Comparison of ENCODE assay signal across 8 mouse cellular contexts in genomic region chr9:44492631-44493461, GRCm38 (mm10). TPM values are rescaled to one million over a fixed set of nuclear protein-coding genes. Genes with fewer than 3 reads are reported as not detected.
DNase-seq lines count a peak whose midpoint lies in the region; ATAC-seq lines count a peak whose summit lies in the region.
"Had no signal": no experiment of that assay in that cellular context is flagged by ENCODE, and none has a peak within 500 bp of the region (broad histone marks: within the 10 kb centered on the region; RNA-seq: fewer than 3 reads in every experiment).

No protein-coding gene starts in this region.

- H3K4me1 ChIP-seq in limb, embryonic 12.5 days (replicated peaks): peaks cover 99% of the 10 kb centered on the region
- H3K4me1 ChIP-seq in stomach, embryonic 16.5 days (ENCODE audit: control insufficient read depth, insufficient read depth, low read length): peaks cover 91% of the 10 kb centered on the region

- no peaks in the 10 kb centered on the region for H3K27me3 ChIP-seq in limb, embryonic 12.5 days
- H3K27me3 ChIP-seq in stomach, embryonic 16.5 days (ENCODE audit: control insufficient read depth, insufficient read depth, low read length): no peaks in the 10 kb centered on the region

- 67% methylated on average over 17 of the region's 17 CpGs for WGBS in limb, embryonic 12.5 days
- WGBS in stomach, embryonic 16.5 days: 67% methylated on average over 17 of the region's 17 CpGs

- peak overlapping the region; percentile 57 for H3K27ac ChIP-seq in limb, embryonic 12.5 days
- H3K27ac ChIP-seq in stomach, embryonic 16.5 days (ENCODE audit: low read length): 0 out of 2 replicates have a peak overlapping the region, but pooled peaks have one; percentile 23
- H3K27ac ChIP-seq: liver, embryonic 13.5 days had no signal

- H3K4me2 ChIP-seq in limb, embryonic 12.5 days: peak overlapping the region; percentile 4; the same call in 1 of the 2 replicates
- H3K4me2 ChIP-seq in stomach, embryonic 16.5 days (ENCODE audit: low read depth, low read length): no peak overlapping the region
- H3K4me2 ChIP-seq: liver, embryonic 13.5 days had no signal

- no peaks in the 10 kb centered on the region for H3K9me3 ChIP-seq in limb, embryonic 12.5 days
- no peaks in the 10 kb centered on the region for H3K9me3 ChIP-seq in stomach, embryonic 16.5 days (replicated peaks; ENCODE audit: control insufficient read depth, low read length)
- H3K9me3 ChIP-seq: liver, embryonic 13.5 days had no signal

- peaks cover 10% of the 10 kb centered on the region; the same call in 1 of the 2 replicates for H3K36me3 ChIP-seq in limb, embryonic 12.5 days
- H3K36me3 ChIP-seq in stomach, embryonic 16.5 days (ENCODE audit: control insufficient read depth, insufficient read depth, low read length): no peaks in the 10 kb centered on the region
- H3K36me3 ChIP-seq: liver, embryonic 13.5 days had no signal

- DNase-seq in ovary, postnatal 10 days (ENCODE audit: low spot score): peak; percentile 1
- no peak for DNase-seq in ovary, postnatal 14 days (ENCODE audit: low spot score)
- peak; percentile 62 for DNase-seq in cerebellum, postnatal 10 days
- DNase-seq in adrenal gland, postnatal 36 days: no peak
- DNase-seq: liver, embryonic 13.5 days had no signal

- H3K4me3 ChIP-seq in limb, embryonic 12.5 days (replicated peaks): no peak overlapping the region
- H3K4me3 ChIP-seq in stomach, embryonic 16.5 days (replicated peaks; ENCODE audit: low read length): no peak overlapping the region
- H3K4me3 ChIP-seq: liver, embryonic 13.5 days had no signal

- H3K9ac ChIP-seq in limb, embryonic 12.5 days (replicated peaks): no peak overlapping the region
- H3K9ac ChIP-seq in stomach, embryonic 16.5 days (ENCODE audit: low read length): peak overlapping the region; percentile 53; the same call in 1 of the 2 replicates
- H3K9ac ChIP-seq: liver, embryonic 13.5 days had no signal

- ATAC-seq in granulocyte monocyte progenitor cell, adult 5-6 weeks (replicated peaks; ENCODE audit: poor library complexity, severe bottlenecking): peak; percentile 72
- ATAC-seq in limb, embryonic 12.5 days (ENCODE audit: insufficient number of reproducible peaks, insufficient read depth, low FRiP score, low TSS enrichment, low read depth): no peak
- no peak for ATAC-seq in stomach, embryonic 16.5 days (ENCODE audit: insufficient read depth, low FRiP score)

RNA-seq across cellular contexts. Expression of gene Bcl9l, which starts 10.2 kb away (rescaled TPM):
- total RNA-seq in granulocyte monocyte progenitor cell, adult 5-6 weeks (2014; fragmentation: Nextera tagmentation): 8.7 and 13.0 TPM in 2 replicates
- total RNA-seq in granulocyte monocyte progenitor cell, adult 5-6 weeks (2017): 1.6 and 2.6 TPM in 2 replicates
- polyA plus RNA-seq in limb, embryonic 12.5 days (2016; fragmentation: Nextera tagmentation; extraction: Ambion mirVana): 14.3 and 17.3 TPM in 2 replicates
- polyA plus RNA-seq in stomach, embryonic 16.5 days (2015; fragmentation: Nextera tagmentation; extraction: Ambion mirVana): 9.0 and 10.6 TPM in 2 replicates
- total RNA-seq in adrenal gland, postnatal 36 days (2021): 10 to 100 TPM; 47.6 to 51.8 TPM

RNA-seq across cellular contexts. Expression of gene Upk2, which starts 38.1 kb away (rescaled TPM):
- not detected in 2 replicates for total RNA-seq in granulocyte monocyte progenitor cell, adult 5-6 weeks (2014; fragmentation: Nextera tagmentation)
- total RNA-seq in granulocyte monocyte progenitor cell, adult 5-6 weeks (2017): not detected in 2 replicates
- polyA plus RNA-seq in limb, embryonic 12.5 days (2016; fragmentation: Nextera tagmentation; extraction: Ambion mirVana): 0.31 and 0.65 TPM in 2 replicates
- 31.1 and 39.0 TPM in 2 replicates for polyA plus RNA-seq in stomach, embryonic 16.5 days (2015; fragmentation: Nextera tagmentation; extraction: Ambion mirVana)
- total RNA-seq in adrenal gland, postnatal 36 days (2021): not detected
- polyA plus RNA-seq: liver, embryonic 13.5 days had no signal

RNA-seq across cellular contexts. Expression of gene Foxr1, which starts 51.9 kb away (rescaled TPM):
- total RNA-seq in granulocyte monocyte progenitor cell, adult 5-6 weeks (2014; fragmentation: Nextera tagmentation): not detected in 2 replicates
- not detected in 2 replicates for total RNA-seq in granulocyte monocyte progenitor cell, adult 5-6 weeks (2017)
- polyA plus RNA-seq in limb, embryonic 12.5 days (2016; fragmentation: Nextera tagmentation; extraction: Ambion mirVana): 0.18 TPM in 1 of 2 replicates, not detected in the other
- not detected in 2 replicates for polyA plus RNA-seq in stomach, embryonic 16.5 days (2015; fragmentation: Nextera tagmentation; extraction: Ambion mirVana)
- total RNA-seq in adrenal gland, postnatal 36 days (2021): not detected
- polyA plus RNA-seq: liver, embryonic 13.5 days had no signal

Comparison
In these comparisons a context has a peak if more than half of its experiments do, and no peak if none do; other contexts are left out.
1. DNase-seq: peak in ovary, postnatal 10 days (single experiment) and cerebellum, postnatal 10 days (2 of 2); none in ovary, postnatal 14 days (single experiment) and adrenal gland, postnatal 36 days (0 of 2).